Mouse (Mus musculus) 3T3-L1 (cell line): ENCODE results near the gene Lman1l.

Experiments
- DNase-seq: peaks from one replicate; pipeline ENCODE4 v3.0.0-alpha.2; 2015; ENCODE audit warnings: low read depth, low spot score

Lman1l gene

GRCm38 (mm10) chr9:57577144-57577849 lies 43.3 kb downstream of the Lman1l start:
- no peak for DNase-seq

GRCm38 (mm10) chr9:57575577-57575976 lies 45.0 kb downstream of the Lman1l start:
- DNase-seq: no peak

GRCm38 (mm10) chr9:57574397-57574796 lies 46.2 kb downstream of the Lman1l start:
- DNase-seq: no peak

GRCm38 (mm10) chr9:57568500-57568899 lies 52.1 kb downstream of the Lman1l start:
- no peak for DNase-seq

GRCm38 (mm10) chr9:57566846-57567245 lies 53.7 kb downstream of the Lman1l start:
- no peak for DNase-seq

GRCm38 (mm10) chr9:57565741-57566221 lies 54.8 kb downstream of the Lman1l start:
- DNase-seq: peak; percentile 43

GRCm38 (mm10) chr9:57564609-57565008 lies 56.0 kb downstream of the Lman1l start:
- no peak for DNase-seq

- peak; percentile 83 for DNase-seq
Measured at GRCm38 (mm10) chr9:57562896-57563372, 57.6 kb downstream of the Lman1l start.

- no peak for DNase-seq
Measured at GRCm38 (mm10) chr9:57561711-57562099, 58.9 kb downstream of the Lman1l start.

- peak; percentile 94 for DNase-seq
Measured at GRCm38 (mm10) chr9:57560861-57561710, 59.5 kb downstream of the Lman1l start, which contains the start of gene Scamp2. Scamp2 (plus strand) TSS chr9:57560943.

- peak; percentile 47 for DNase-seq
Measured at GRCm38 (mm10) chr9:57560263-57560662, 60.3 kb downstream of the Lman1l start.

GRCm38 (mm10) chr9:57559568-57559967 lies 61.0 kb downstream of the Lman1l start:
- no peak for DNase-seq

- no peak for DNase-seq
Measured at GRCm38 (mm10) chr9:57558625-57559024, 61.9 kb downstream of the Lman1l start.

GRCm38 (mm10) chr9:57557215-57557614 lies 63.4 kb downstream of the Lman1l start:
- DNase-seq: no peak
